Mouse (Mus musculus): ENCODE results near the gene Gng8. TPM values are rescaled to one million over a fixed set of nuclear protein-coding genes. Genes with fewer than 3 reads are reported as not detected.
A peak's percentile ranks its signal among the peaks of the same experiment; 100 is the strongest.

Gng8 gene
- polyA plus RNA-seq, 1 experiment from 2014 or later = 4.2 TPM

GRCm38 (mm10) chr7:16876608-16877007, 15.0 kb upstream of the Gng8 start:
- Histone ChIP-seq H3K4me3 (peak overlapping the region; percentile 70), H3K4me2 (peak overlapping the region; percentile 82), H3K27ac (peak overlapping the region; percentile 79), H3K36me3 (peaks cover 4% of the 10 kb centered on the region; the same call in 1 of the 2 replicates), H3K9ac (peak overlapping the region; percentile 79), H3K4me1 (replicated peaks) (peaks cover 46% of the 10 kb centered on the region), H3K9me3 (replicated peaks) (no peaks in the 10 kb centered on the region), H3K27me3 (no peaks in the 10 kb centered on the region)
- 4% methylated on average over 13 of the region's 13 CpGs for WGBS
- no peak for ATAC-seq (replicated peaks; ENCODE audit: insufficient number of reproducible peaks, insufficient read depth, low FRiP score, low read depth)

GRCm38 (mm10) chr7:16877717-16878116, 13.9 kb upstream of the Gng8 start:
- no peak for ATAC-seq (replicated peaks; ENCODE audit: insufficient number of reproducible peaks, insufficient read depth, low FRiP score, low read depth)
- no peak overlapping the region for H3K9ac ChIP-seq
- H3K27ac ChIP-seq = no peak overlapping the region
- H3K9me3 ChIP-seq (replicated peaks) = no peaks in the 10 kb centered on the region
- WGBS = 69% methylated on average over 3 of the region's 3 CpGs
- H3K4me2 ChIP-seq = 0 out of 2 replicates have a peak overlapping the region, but pooled peaks have one; percentile 82
- H3K4me3 ChIP-seq = no peak overlapping the region
- H3K4me1 ChIP-seq (replicated peaks) = peaks cover 54% of the 10 kb centered on the region
- no peaks in the 10 kb centered on the region for H3K27me3 ChIP-seq
- peaks cover 4% of the 10 kb centered on the region; the same call in 1 of the 2 replicates for H3K36me3 ChIP-seq

GRCm38 (mm10) chr7:16879796-16880547, 11.6 kb upstream of the Gng8 start:
- peak; percentile 70 for ATAC-seq (replicated peaks; ENCODE audit: insufficient number of reproducible peaks, insufficient read depth, low FRiP score, low read depth)
- Histone ChIP-seq H3K4me3 (no peak overlapping the region), H3K9me3 (replicated peaks) (no peaks in the 10 kb centered on the region), H3K36me3 (peaks cover 18% of the 10 kb centered on the region), H3K4me2 (peak overlapping the region; percentile 26), H3K27ac (peak overlapping the region; percentile 92), H3K27me3 (peaks cover under 1% of the 10 kb centered on the region; the same call in 1 of the 2 replicates), H3K9ac (peak overlapping the region; percentile 42), H3K4me1 (replicated peaks) (peaks cover 57% of the 10 kb centered on the region)
- 28% methylated on average over 9 of the region's 9 CpGs for WGBS

- H3K36me3 ChIP-seq = peaks cover 24% of the 10 kb centered on the region
- WGBS = 28% methylated on average over 5 of the region's 5 CpGs
- H3K4me3 ChIP-seq = no peak overlapping the region
- ATAC-seq (replicated peaks; ENCODE audit: insufficient number of reproducible peaks, insufficient read depth, low FRiP score, low read depth) = no peak
- H3K4me1 ChIP-seq (replicated peaks) = peaks cover 55% of the 10 kb centered on the region
- peaks cover 3% of the 10 kb centered on the region; the same call in 1 of the 2 replicates for H3K9me3 ChIP-seq (replicated peaks)
- H3K9ac ChIP-seq = peak overlapping the region; percentile 42
- H3K27ac ChIP-seq = peak overlapping the region; percentile 92
- peaks cover 7% of the 10 kb centered on the region for H3K27me3 ChIP-seq
- peak overlapping the region; percentile 26 for H3K4me2 ChIP-seq
These were observed 11.0 kb upstream of the Gng8 start for GRCm38 (mm10) chr7:16880615-16881014.

- ATAC-seq (replicated peaks; ENCODE audit: insufficient number of reproducible peaks, insufficient read depth, low FRiP score, low read depth) = no peak
- Histone ChIP-seq H3K27me3 (peaks cover 16% of the 10 kb centered on the region), H3K36me3 (peaks cover 41% of the 10 kb centered on the region), H3K4me3 (no peak overlapping the region), H3K4me2 (no peak overlapping the region), H3K9ac (no peak overlapping the region), H3K9me3 (replicated peaks) (peaks cover 7% of the 10 kb centered on the region; the same call in 1 of the 2 replicates), H3K27ac (peak overlapping the region; percentile 68), H3K4me1 (replicated peaks) (peaks cover 35% of the 10 kb centered on the region)
- 83% methylated on average over 6 of the region's 6 CpGs for WGBS
These were observed 8.4 kb upstream of the Gng8 start for GRCm38 (mm10) chr7:16883162-16883561.

DNA sequence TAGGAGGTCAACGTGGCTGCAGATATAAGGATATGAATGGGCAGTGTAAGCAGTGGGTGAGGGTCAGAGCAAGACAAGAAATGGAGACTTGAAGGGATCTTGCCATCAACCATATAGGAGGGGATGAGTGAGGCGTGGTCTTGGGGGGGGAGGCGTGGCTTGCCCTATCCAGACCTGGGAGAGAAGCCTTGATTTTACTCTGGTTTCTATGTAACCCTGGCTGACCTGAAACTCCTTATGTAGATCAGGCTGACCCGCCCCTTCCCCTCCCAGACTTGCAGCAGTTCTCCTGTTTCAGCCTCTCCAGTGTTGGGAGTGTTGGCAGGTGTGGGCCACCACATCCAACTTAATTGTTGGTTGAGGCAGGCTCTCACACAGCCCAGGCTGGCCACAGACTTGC, 7.3 kb upstream of the Gng8 start:
- H3K27ac ChIP-seq = no peak overlapping the region
- 81% methylated on average over 4 of the region's 4 CpGs for WGBS
- peaks cover 37% of the 10 kb centered on the region for H3K36me3 ChIP-seq
- ATAC-seq (replicated peaks; ENCODE audit: insufficient number of reproducible peaks, insufficient read depth, low FRiP score, low read depth) = no peak
- peaks cover 16% of the 10 kb centered on the region for H3K27me3 ChIP-seq
- no peak overlapping the region for H3K4me2 ChIP-seq
- H3K4me1 ChIP-seq (replicated peaks) = peaks cover 33% of the 10 kb centered on the region
- no peak overlapping the region for H3K9ac ChIP-seq
- no peak overlapping the region for H3K4me3 ChIP-seq
- peaks cover 7% of the 10 kb centered on the region; the same call in 1 of the 2 replicates for H3K9me3 ChIP-seq (replicated peaks)

DNA sequence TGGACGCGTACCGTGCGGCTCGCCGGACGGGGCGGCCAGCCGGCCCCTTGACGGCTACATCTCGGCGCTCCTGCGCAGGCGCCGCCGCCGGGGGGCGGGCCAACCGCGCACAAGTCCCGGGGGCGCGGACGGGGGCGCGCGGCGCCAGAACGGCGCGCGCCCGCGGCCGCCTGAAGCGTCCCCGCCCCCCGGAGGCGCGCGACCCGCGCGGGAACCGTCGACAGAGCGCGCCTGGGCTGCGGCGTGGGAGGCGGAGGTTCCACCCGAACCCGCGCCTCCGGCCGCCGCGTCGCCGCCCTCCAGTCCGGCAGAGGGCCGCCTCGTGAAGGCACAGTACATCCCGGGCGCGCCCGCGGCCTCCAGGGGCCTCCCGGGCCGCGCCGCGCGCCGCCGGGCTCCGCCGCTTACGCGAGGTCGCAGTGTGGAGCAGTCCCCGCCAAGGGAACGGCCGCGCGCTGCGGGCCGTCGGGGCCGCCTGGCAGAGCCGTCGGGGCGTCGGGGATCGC, 6.3 kb upstream of the Gng8 start:
- Histone ChIP-seq H3K4me2 (peak overlapping the region; percentile 39), H3K9ac (no peak overlapping the region), H3K4me3 (peak overlapping the region; percentile 31), H3K27me3 (peaks cover 16% of the 10 kb centered on the region), H3K36me3 (peaks cover 37% of the 10 kb centered on the region), H3K9me3 (replicated peaks) (peaks cover 7% of the 10 kb centered on the region; the same call in 1 of the 2 replicates), H3K4me1 (replicated peaks) (peaks cover 28% of the 10 kb centered on the region), H3K27ac (no peak overlapping the region)
- 24% methylated on average over 86 of the region's 95 CpGs for WGBS
- ATAC-seq (replicated peaks; ENCODE audit: insufficient number of reproducible peaks, insufficient read depth, low FRiP score, low read depth) = no peak

- Histone ChIP-seq H3K4me1 (replicated peaks) (peaks cover 28% of the 10 kb centered on the region), H3K9ac (no peak overlapping the region), H3K4me2 (peak overlapping the region; percentile 39; the same call in 1 of the 2 replicates), H3K36me3 (peaks cover 37% of the 10 kb centered on the region), H3K27me3 (peaks cover 16% of the 10 kb centered on the region), H3K27ac (no peak overlapping the region), H3K9me3 (replicated peaks) (peaks cover 7% of the 10 kb centered on the region; the same call in 1 of the 2 replicates), H3K4me3 (peak overlapping the region; percentile 31)
- ATAC-seq (replicated peaks; ENCODE audit: insufficient number of reproducible peaks, insufficient read depth, low FRiP score, low read depth) = no peak
- WGBS = 59% methylated on average over 59 of the region's 59 CpGs
These were observed 5.7 kb upstream of the Gng8 start for GRCm38 (mm10) chr7:16885905-16886304.

DNA sequence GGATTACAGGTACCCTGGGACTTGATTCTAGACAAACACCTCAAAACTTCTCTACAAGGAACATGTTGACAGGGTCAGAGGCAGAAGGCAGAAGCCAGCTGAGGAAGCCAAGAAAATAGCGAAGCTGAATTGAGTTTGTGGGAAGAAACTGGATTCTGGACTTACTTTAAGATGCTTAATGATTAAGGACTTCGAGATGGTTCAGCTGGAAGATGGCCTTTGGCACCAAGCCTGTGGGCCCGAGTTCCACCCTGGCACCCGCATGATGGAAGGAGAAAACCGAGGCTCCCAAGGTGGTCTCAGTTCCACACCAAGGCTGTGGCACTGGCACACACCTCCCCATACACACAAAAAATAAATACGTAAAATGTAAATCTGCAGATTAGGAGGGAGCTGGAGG, 1.1 kb upstream of the Gng8 start:
- ATAC-seq (replicated peaks; ENCODE audit: insufficient number of reproducible peaks, insufficient read depth, low FRiP score, low read depth) = no peak
- peak overlapping the region; percentile 22; the same call in 1 of the 2 replicates for H3K9ac ChIP-seq
- WGBS = 29% methylated on average over 6 of the region's 6 CpGs
- peaks cover 31% of the 10 kb centered on the region for H3K4me1 ChIP-seq (replicated peaks)
- H3K4me2 ChIP-seq = peak overlapping the region; percentile 60
- peaks cover 17% of the 10 kb centered on the region for H3K36me3 ChIP-seq
- peak overlapping the region; percentile 89 for H3K27ac ChIP-seq
- peaks cover 36% of the 10 kb centered on the region for H3K27me3 ChIP-seq
- H3K4me3 ChIP-seq = peak overlapping the region; percentile 34; the same call in 1 of the 2 replicates
- peaks cover 5% of the 10 kb centered on the region; the same call in 1 of the 2 replicates for H3K9me3 ChIP-seq (replicated peaks)

GRCm38 (mm10) chr7:16890944-16891343, 642 bp upstream of the Gng8 start:
- H3K4me2 ChIP-seq = peak overlapping the region; percentile 60
- H3K9ac ChIP-seq = peak overlapping the region; percentile 22; the same call in 1 of the 2 replicates
- WGBS = 2% methylated on average over 23 of the region's 23 CpGs
- peak overlapping the region; percentile 34 for H3K4me3 ChIP-seq
- peak; percentile 79 for ATAC-seq (replicated peaks; ENCODE audit: insufficient number of reproducible peaks, insufficient read depth, low FRiP score, low read depth)
- peaks cover 13% of the 10 kb centered on the region for H3K36me3 ChIP-seq
- peaks cover under 1% of the 10 kb centered on the region; the same call in 1 of the 2 replicates for H3K9me3 ChIP-seq (replicated peaks)
- H3K4me1 ChIP-seq (replicated peaks) = peaks cover 31% of the 10 kb centered on the region
- peak overlapping the region; percentile 89 for H3K27ac ChIP-seq
- peaks cover 32% of the 10 kb centered on the region for H3K27me3 ChIP-seq

DNA sequence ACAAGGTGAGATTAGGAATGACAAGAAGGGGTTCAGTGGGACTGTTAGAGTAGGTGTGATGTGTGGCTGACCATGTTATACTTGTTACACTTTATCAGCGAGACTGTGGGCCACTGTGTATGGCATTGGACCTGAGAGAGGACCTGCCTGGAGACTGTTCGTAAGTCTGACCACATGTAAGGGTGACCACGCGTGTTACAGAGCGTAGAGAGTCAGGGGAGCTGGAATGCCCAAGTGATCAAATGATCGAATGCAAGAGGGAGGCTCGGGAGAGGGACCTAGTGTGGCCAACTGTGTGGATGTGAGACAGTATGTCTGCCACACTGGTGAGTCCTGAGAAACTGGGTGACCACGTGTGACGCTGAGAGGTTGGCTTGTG, 755 bp downstream of the Gng8 start:
- Histone ChIP-seq H3K4me3 (peak overlapping the region; percentile 34), H3K4me2 (peak overlapping the region; percentile 60), H3K9me3 (replicated peaks) (no peaks in the 10 kb centered on the region), H3K9ac (no peak overlapping the region), H3K27ac (no peak overlapping the region), H3K27me3 (peaks cover 32% of the 10 kb centered on the region), H3K36me3 (no peaks in the 10 kb centered on the region), H3K4me1 (replicated peaks) (peaks cover 31% of the 10 kb centered on the region)
- ATAC-seq (replicated peaks; ENCODE audit: insufficient number of reproducible peaks, insufficient read depth, low FRiP score, low read depth) = no peak
- 37% methylated on average over 9 of the region's 9 CpGs for WGBS

Measured in heart, embryonic 15.5 days (tissue).